In genomic region chr10:67311277-67311959, GRCm38 (mm10) we compare ENCODE assay signal across 8 mouse cellular contexts. TPM values are rescaled to one million over a fixed set of nuclear protein-coding genes. Genes with fewer than 3 reads are reported as not detected.
DNase-seq lines count a peak whose midpoint lies in the region; ATAC-seq lines count a peak whose summit lies in the region.

No protein-coding gene starts in this region.

- no peak overlapping the region for H3K9ac ChIP-seq in heart, embryonic 11.5 days (ENCODE audit: low read depth, low read length)

- 0 out of 2 replicates have a peak, but pooled peaks cover 2% of the 10 kb centered on the region for H3K4me1 ChIP-seq in heart, embryonic 11.5 days (ENCODE audit: control insufficient read depth, insufficient read depth, low read length)
- H3K4me1 ChIP-seq in forebrain, embryonic 10.5 days = no peaks in the 10 kb centered on the region

- no peaks in the 10 kb centered on the region for H3K36me3 ChIP-seq in heart, embryonic 11.5 days (ENCODE audit: control insufficient read depth, insufficient read depth, low read length)
- H3K36me3 ChIP-seq in forebrain, embryonic 10.5 days (replicated peaks) = no peaks in the 10 kb centered on the region

- H3K27me3 ChIP-seq in heart, embryonic 11.5 days (ENCODE audit: control insufficient read depth, insufficient read depth, low read length) = no peaks in the 10 kb centered on the region
- H3K27me3 ChIP-seq in forebrain, embryonic 10.5 days (ENCODE audit: poor library complexity, severe bottlenecking) = peaks cover 5% of the 10 kb centered on the region

- no peak overlapping the region for H3K4me2 ChIP-seq in heart, embryonic 11.5 days

- no peak overlapping the region for H3K4me3 ChIP-seq in heart, embryonic 11.5 days (ENCODE audit: low read depth, low read length)
- H3K4me3 ChIP-seq in forebrain, embryonic 10.5 days = no peak overlapping the region

- ATAC-seq in heart, embryonic 11.5 days (replicated peaks; ENCODE audit: insufficient number of reproducible peaks, low FRiP score, low TSS enrichment) = no peak

- 29% methylated on average over 9 of the region's 9 CpGs for WGBS in heart, embryonic 11.5 days (ENCODE audit: insufficient replicate concordance)
- 38% methylated on average over 9 of the region's 9 CpGs for WGBS in forebrain, embryonic 10.5 days

- peak; percentile 73 to 78 for DNase-seq in heart, adult 18-20 months
- peak; percentile 60 for DNase-seq in adrenal gland, postnatal 25 days
- DNase-seq in forebrain, embryonic 10.5 days (ENCODE audit: extremely low spot score, low spot score) = peak; percentile 35
- DNase-seq in heart, postnatal 4 days = peak; percentile 80
- peak; percentile 49 for DNase-seq in layer of hippocampus, adult 9-10 months (ENCODE audit: low spot score)
- DNase-seq in lung, postnatal 14 days = peak; percentile 72
- peak; percentile 82 to 83 for DNase-seq in right cerebral cortex, postnatal 10 days (ENCODE audit: low spot score in 2 of 2)

- H3K9me3 ChIP-seq in heart, embryonic 11.5 days (replicated peaks; ENCODE audit: control insufficient read depth, low read length) = no peaks in the 10 kb centered on the region
- H3K9me3 ChIP-seq in forebrain, embryonic 10.5 days = no peaks in the 10 kb centered on the region

- no peak overlapping the region for H3K27ac ChIP-seq in heart, embryonic 11.5 days (ENCODE audit: low read depth, low read length)
- H3K27ac ChIP-seq in forebrain, embryonic 10.5 days = no peak overlapping the region

RNA-seq across cellular contexts. Expression of gene Nrbf2, which starts 26.3 kb away (rescaled TPM):
- total RNA-seq in heart, adult 18-20 months (2021) = 1 to 10 TPM; 6.8 to 6.9 TPM
- polyA plus RNA-seq in heart, embryonic 11.5 days (2014; fragmentation: Nextera tagmentation; extraction: Ambion mirVana) = 35.7 and 36.1 TPM in 2 replicates
- total RNA-seq in adrenal gland, postnatal 25 days (2021) = 16.0 and 17.1 TPM in 2 replicates
- 35.9 and 38.8 TPM in 2 replicates for polyA plus RNA-seq in forebrain, embryonic 10.5 days (2016; fragmentation: Nextera tagmentation; extraction: Ambion mirVana)
- 1 to 10 TPM; 7.2 to 8.3 TPM for total RNA-seq in heart, postnatal 4 days (2021)
